Mouse (Mus musculus): ENCODE measurements at regions not wholly inside any gene's neighbourhood (a gene's known extent, or its start where the extent isn't known, plus 50 kb on each side); places are given as distances from the start of the nearest gene placed in this dataset.
A peak's percentile ranks its signal among the peaks of the same experiment; 100 is the strongest.

GRCm38 (mm10) chr10:65244527-65244926 lies 1154.5 kb upstream of the Lrrtm3 start:
- no peak for DNase-seq

- no peak for DNase-seq
Observed at GRCm38 (mm10) chr10:65224130-65224529, 1134.1 kb upstream of the Lrrtm3 start.

- DNase-seq: no peak
Observed at GRCm38 (mm10) chr10:65221181-65221580, 1131.1 kb upstream of the Lrrtm3 start.

GRCm38 (mm10) chr10:65219251-65219650 lies 1129.2 kb upstream of the Lrrtm3 start:
- no peak for DNase-seq

GRCm38 (mm10) chr10:65216226-65216625 lies 1126.1 kb upstream of the Lrrtm3 start:
- DNase-seq: no peak

- no peak for DNase-seq
Observed at GRCm38 (mm10) chr10:65215206-65215605, 1125.1 kb upstream of the Lrrtm3 start.

GRCm38 (mm10) chr10:65183659-65184058 lies 1093.6 kb upstream of the Lrrtm3 start:
- no peak for DNase-seq

GRCm38 (mm10) chr10:65182597-65182996 lies 1092.5 kb upstream of the Lrrtm3 start:
- DNase-seq: no peak

GRCm38 (mm10) chr10:65179101-65179500 lies 1089.0 kb upstream of the Lrrtm3 start:
- no peak for DNase-seq

- no peak for DNase-seq
Observed at GRCm38 (mm10) chr10:65154131-65154530, 1064.1 kb upstream of the Lrrtm3 start.

GRCm38 (mm10) chr10:65124940-65125610 lies 1035.0 kb upstream of the Lrrtm3 start:
- DNase-seq: no peak

GRCm38 (mm10) chr10:65118212-65118611 lies 1028.1 kb upstream of the Lrrtm3 start:
- no peak for DNase-seq

- no peak for DNase-seq
Observed at GRCm38 (mm10) chr10:65114586-65114985, 1024.5 kb upstream of the Lrrtm3 start.

GRCm38 (mm10) chr10:65110729-65111128 lies 1020.7 kb upstream of the Lrrtm3 start:
- peak; percentile 3 for DNase-seq

GRCm38 (mm10) chr10:65107413-65107812 lies 1017.3 kb upstream of the Lrrtm3 start:
- DNase-seq: no peak

- no peak for DNase-seq
Observed at GRCm38 (mm10) chr10:65084446-65084845, 994.4 kb upstream of the Lrrtm3 start.

- no peak for DNase-seq
Observed at GRCm38 (mm10) chr10:65081638-65082037, 991.6 kb upstream of the Lrrtm3 start.

GRCm38 (mm10) chr10:65058086-65058485 lies 968.0 kb upstream of the Lrrtm3 start:
- no peak for DNase-seq

All from cerebellum, adult 11-12 months (tissue).